Mouse (Mus musculus) thymus, adult 2 months (tissue): ENCODE measurements at regions not wholly inside any gene's neighbourhood (a gene's known extent, or its start where the extent isn't known, plus 50 kb on each side); places are given as distances from the start of the nearest gene placed in this dataset.

ENCODE experiments used
- DNase-seq: peaks from one replicate; pipeline ENCODE4 v3.0.0; 2021
- H3K27ac ChIP-seq: fragments of 200-500 bp; 2 replicates; pipeline ENCODE4 v1.5.1; 2012; ENCODE audit warnings: low read length, control low read depth; ENCODE audit not compliant: control insufficient read depth, insufficient read depth
- H3K27me3 ChIP-seq: fragments of 200-500 bp; 2 replicates; pipeline ENCODE4 v1.6.1; 2012; ENCODE audit warnings: mild to moderate bottlenecking, low read length, moderate library complexity, mixed read lengths; ENCODE audit not compliant: control insufficient read depth, insufficient read depth
- H3K36me3 ChIP-seq: fragments of 200-500 bp; 2 replicates; pipeline ENCODE4 v1.6.1; 2012; ENCODE audit warnings: mild to moderate bottlenecking, low read length, moderate library complexity; ENCODE audit not compliant: control insufficient read depth, insufficient read depth
- H3K4me1 ChIP-seq: fragments of 200-500 bp; replicated peaks from 2 replicates; pipeline ENCODE4 v1.6.1; 2012; ENCODE audit warnings: low read length; ENCODE audit not compliant: control insufficient read depth, insufficient read depth
- H3K4me3 ChIP-seq: fragments of 200-500 bp; 2 replicates; pipeline ENCODE4 v1.5.1; 2012; ENCODE audit warnings: mild to moderate bottlenecking, low read length, control low read depth, moderate library complexity; ENCODE audit not compliant: control insufficient read depth, insufficient read depth
- CTCF ChIP-seq: fragments of 200-500 bp; IDR thresholded peaks from 2 replicates; pipeline ENCODE4 v1.5.1; 2012; ENCODE audit warnings: mild to moderate bottlenecking, control low read depth, low read length, moderate library complexity, borderline replicate concordance; ENCODE audit not compliant: control insufficient read depth, poor library complexity, insufficient read depth; ENCODE audit errors: extremely low read depth
- POLR2A ChIP-seq: fragments of 200-500 bp; IDR thresholded peaks from 2 replicates; pipeline ENCODE4 v1.6.1; 2012; ENCODE audit warnings: mild to moderate bottlenecking, low read length, control low read depth, moderate library complexity; ENCODE audit not compliant: control insufficient read depth, poor library complexity, insufficient read depth; ENCODE audit errors: extremely low read depth
- WGBS: fragments of 180-500 bp; shearing (Covaris S2); methylation state at CpG from one replicate; pipeline ENCODE4 v1.1.7; 2018; 5-methylcytosine and 5-hydroxymethylcytosine counted together

- H3K27me3 ChIP-seq: no peaks in the 10 kb centered on the region
- no peak overlapping the region for H3K4me3 ChIP-seq
- no peak for TF ChIP-seq CTCF
- TF ChIP-seq POLR2A: no peak
- DNase-seq: no peak
- 95% methylated on average over 11 of the region's 11 CpGs for WGBS
- H3K36me3 ChIP-seq: no peaks in the 10 kb centered on the region
- no peak overlapping the region for H3K27ac ChIP-seq
- no peaks in the 10 kb centered on the region for H3K4me1 ChIP-seq
Observed at GRCm38 (mm10) chr12:16152108-16152507, 335.4 kb upstream of the Trib2 start.

- Histone ChIP-seq H3K36me3 (no peaks in the 10 kb centered on the region), H3K4me3 (no peak overlapping the region), H3K4me1 (no peaks in the 10 kb centered on the region), H3K27ac (no peak overlapping the region), H3K27me3 (no peaks in the 10 kb centered on the region)
- TF ChIP-seq POLR2A: no peak
- TF ChIP-seq CTCF: no peak
- DNase-seq: no peak
- 93% methylated on average over 5 of the region's 5 CpGs for WGBS
Observed at GRCm38 (mm10) chr12:16151170-16151702, 334.5 kb upstream of the Trib2 start.

- H3K27me3 ChIP-seq: no peaks in the 10 kb centered on the region
- DNase-seq: no peak
- no peak overlapping the region for H3K4me3 ChIP-seq
- H3K27ac ChIP-seq: no peak overlapping the region
- no peak for TF ChIP-seq CTCF
- H3K4me1 ChIP-seq: no peaks in the 10 kb centered on the region
- WGBS: 91% methylated on average over 2 of the region's 2 CpGs
- no peaks in the 10 kb centered on the region for H3K36me3 ChIP-seq
Observed at GRCm38 (mm10) chr12:16146919-16147318, 330.2 kb upstream of the Trib2 start.

- no peaks in the 10 kb centered on the region for H3K27me3 ChIP-seq
Observed at GRCm38 (mm10) chr12:16145621-16146020, 328.9 kb upstream of the Trib2 start.

GRCm38 (mm10) chr12:16141193-16141592 lies 324.5 kb upstream of the Trib2 start:
- Histone ChIP-seq H3K36me3 (no peaks in the 10 kb centered on the region), H3K27ac (no peak overlapping the region), H3K4me1 (peaks cover 3% of the 10 kb centered on the region), H3K4me3 (no peak overlapping the region), H3K27me3 (no peaks in the 10 kb centered on the region)
- TF ChIP-seq CTCF: no peak
- no peak for TF ChIP-seq POLR2A
- no peak for DNase-seq
- 84% methylated on average over 4 of the region's 4 CpGs for WGBS

More at GRCm38 (mm10) chr12:16145621-16146020, 328.9 kb upstream of the Trib2 start:
- H3K27ac ChIP-seq: no peak overlapping the region
- no peak overlapping the region for H3K4me3 ChIP-seq
- H3K4me1 ChIP-seq: no peaks in the 10 kb centered on the region
- whole genome bisulfite sequencing: 82% methylated on average over 7 of the region's 7 CpGs
- H3K36me3 ChIP-seq: no peaks in the 10 kb centered on the region
- DNase-seq: no peak
- TF ChIP-seq POLR2A (no peak), CTCF (no peak)

GRCm38 (mm10) chr12:16140511-16141110 lies 323.9 kb upstream of the Trib2 start:
- TF ChIP-seq CTCF: no peak
- no peak for TF ChIP-seq POLR2A
- Histone ChIP-seq H3K4me1 (peaks cover 9% of the 10 kb centered on the region), H3K27me3 (no peaks in the 10 kb centered on the region), H3K27ac (no peak overlapping the region), H3K36me3 (no peaks in the 10 kb centered on the region), H3K4me3 (no peak overlapping the region)
- DNase-seq: no peak
- 95% methylated on average over 5 of the region's 5 CpGs for WGBS

GRCm38 (mm10) chr12:16139152-16139551 lies 322.4 kb upstream of the Trib2 start:
- peaks cover 15% of the 10 kb centered on the region for H3K4me1 ChIP-seq
- H3K4me3 ChIP-seq: no peak overlapping the region
- no peaks in the 10 kb centered on the region for H3K27me3 ChIP-seq
- H3K27ac ChIP-seq: no peak overlapping the region
- no peak for DNase-seq
- 59% methylated on average over 4 of the region's 4 CpGs for whole genome bisulfite sequencing
- no peak for TF ChIP-seq CTCF
- no peak for TF ChIP-seq POLR2A
- no peaks in the 10 kb centered on the region for H3K36me3 ChIP-seq
